Mouse (Mus musculus) kidney, embryonic 16.5 days (tissue): ENCODE data around the gene Pmf1. TPM values are rescaled to one million over a fixed set of nuclear protein-coding genes. Genes with fewer than 3 reads are reported as not detected.

ENCODE experiments used
- ATAC-seq: fragments of 200-750 bp; cut with Nextera tagmentation; 2 replicates; pipeline ENCODE4 v1.8.0; 2017; ENCODE audit warnings: moderate TSS enrichment; ENCODE audit not compliant: low FRiP score, low TSS enrichment
- H3K27ac ChIP-seq: fragments of 300-500 bp; sonication (generic); 2 replicates; pipeline ENCODE4 v1.5.1; 2014; ENCODE audit warnings: low read length
- H3K27me3 ChIP-seq: fragments of 300-500 bp; sonication (generic); 2 replicates; pipeline ENCODE4 v1.6.1; 2014; ENCODE audit warnings: low read length, control low read depth, mixed read lengths; ENCODE audit not compliant: insufficient read depth
- H3K36me3 ChIP-seq: fragments of 300-500 bp; sonication (generic); 2 replicates; pipeline ENCODE4 v1.6.1; 2014; ENCODE audit warnings: low read length, control low read depth, mixed read lengths; ENCODE audit not compliant: insufficient read depth
- H3K4me1 ChIP-seq: fragments of 300-500 bp; sonication (generic); 2 replicates; pipeline ENCODE4 v1.6.1; 2014; ENCODE audit warnings: low read length, control low read depth, mixed read lengths; ENCODE audit not compliant: insufficient read depth
- H3K4me2 ChIP-seq: fragments of 300-500 bp; sonication (generic); replicated peaks from 2 replicates; pipeline ENCODE4 v1.6.1; 2014; ENCODE audit warnings: low read depth, low read length
- H3K4me3 ChIP-seq: fragments of 300-500 bp; sonication (generic); 2 replicates; pipeline ENCODE4 v1.5.1; 2014; ENCODE audit warnings: mild to moderate bottlenecking, low read length
- H3K9ac ChIP-seq: fragments of 300-500 bp; sonication (generic); replicated peaks from 2 replicates; pipeline ENCODE4 v1.6.1; 2014; ENCODE audit warnings: low read length
- H3K9me3 ChIP-seq: fragments of 300-500 bp; sonication (generic); 2 replicates; pipeline ENCODE4 v1.6.1; 2016; ENCODE audit warnings: low read length, control low read depth
- WGBS: fragments of 180-500 bp; shearing (Covaris S2); extraction: QIAGEN DNeasy Blood & Tissue Kit; methylation state at CpG from one replicate; pipeline ENCODE4 v1.1.7; 2014; 5-methylcytosine and 5-hydroxymethylcytosine counted together
- polyA plus RNA-seq: library from polyadenylated mRNA; unstranded; fragments of >200 nt; fragmentation: Nextera tagmentation; extraction: Ambion mirVana; gene quantifications from 2 replicates; pipeline ENCODE4 v1.2.1, GENCODE M21; 2015

Gene Pmf1
- polyA plus RNA-seq, 1 experiment from 2014 or later: 144 TPM

- ATAC-seq: no peak
- WGBS: 76% methylated on average over 6 of the region's 6 CpGs
- H3K9me3 ChIP-seq: no peaks in the 10 kb centered on the region
- H3K27ac ChIP-seq: no peak overlapping the region
- H3K9ac ChIP-seq: no peak overlapping the region
- no peak overlapping the region for H3K4me3 ChIP-seq
- H3K27me3 ChIP-seq: no peaks in the 10 kb centered on the region
- H3K36me3 ChIP-seq: no peaks in the 10 kb centered on the region
- no peak overlapping the region for H3K4me2 ChIP-seq
- peaks cover 33% of the 10 kb centered on the region for H3K4me1 ChIP-seq
Measured at GRCm38 (mm10) chr3:88452716-88453115, 42.6 kb upstream of the Pmf1 start.

- Histone ChIP-seq H3K4me2 (no peak overlapping the region), H3K9me3 (no peaks in the 10 kb centered on the region), H3K27ac (no peak overlapping the region), H3K4me3 (no peak overlapping the region), H3K27me3 (no peaks in the 10 kb centered on the region), H3K36me3 (no peaks in the 10 kb centered on the region), H3K4me1 (peaks cover 33% of the 10 kb centered on the region), H3K9ac (no peak overlapping the region)
- ATAC-seq: no peak
- 66% methylated on average over 5 of the region's 5 CpGs for WGBS
Measured at GRCm38 (mm10) chr3:88452246-88452645, 42.1 kb upstream of the Pmf1 start.

DNA sequence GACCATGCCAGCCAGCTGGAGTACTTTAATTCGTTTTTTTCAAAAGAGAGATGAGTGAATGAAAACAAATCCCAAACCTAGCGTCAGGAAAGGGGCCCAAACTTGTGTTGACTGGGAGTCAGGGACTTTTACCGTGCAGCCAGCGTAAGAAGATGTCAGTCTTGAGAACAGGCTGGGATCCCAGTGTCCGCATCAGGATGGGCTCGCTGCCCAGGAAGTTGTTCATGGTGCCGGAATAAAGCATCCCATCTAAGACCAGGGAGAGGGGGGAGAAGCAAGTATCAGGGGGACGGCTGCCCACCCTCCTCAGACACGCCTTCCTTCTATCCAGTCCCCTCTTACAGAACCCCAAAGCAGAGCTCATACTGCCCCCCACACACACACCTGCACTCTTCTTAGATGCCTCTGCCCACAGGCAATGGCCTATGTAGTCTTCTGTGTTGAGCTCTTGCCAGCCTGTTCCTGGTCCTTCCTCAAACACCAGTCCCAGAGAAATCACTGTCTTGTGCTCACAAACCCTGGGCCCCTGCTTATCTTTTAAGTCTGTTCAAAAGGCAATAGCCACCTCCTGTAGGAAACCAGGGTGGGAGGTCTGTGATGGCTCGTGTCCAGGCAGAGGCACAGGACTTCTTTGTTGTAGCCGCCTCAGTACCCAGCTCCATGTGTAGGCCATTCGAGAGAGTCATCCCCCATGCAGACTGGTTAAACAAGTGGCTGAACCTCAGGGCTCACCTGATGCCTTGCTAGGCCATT, 40.4 kb upstream of the Pmf1 start:
- 76% methylated on average over 12 of the region's 12 CpGs for WGBS
- H3K9me3 ChIP-seq: no peaks in the 10 kb centered on the region
- H3K4me3 ChIP-seq: no peak overlapping the region
- ATAC-seq: no peak
- H3K4me2 ChIP-seq: no peak overlapping the region
- H3K27ac ChIP-seq: no peak overlapping the region
- H3K36me3 ChIP-seq: no peaks in the 10 kb centered on the region
- peaks cover 20% of the 10 kb centered on the region for H3K4me1 ChIP-seq
- no peaks in the 10 kb centered on the region for H3K27me3 ChIP-seq
- H3K9ac ChIP-seq: no peak overlapping the region

DNA sequence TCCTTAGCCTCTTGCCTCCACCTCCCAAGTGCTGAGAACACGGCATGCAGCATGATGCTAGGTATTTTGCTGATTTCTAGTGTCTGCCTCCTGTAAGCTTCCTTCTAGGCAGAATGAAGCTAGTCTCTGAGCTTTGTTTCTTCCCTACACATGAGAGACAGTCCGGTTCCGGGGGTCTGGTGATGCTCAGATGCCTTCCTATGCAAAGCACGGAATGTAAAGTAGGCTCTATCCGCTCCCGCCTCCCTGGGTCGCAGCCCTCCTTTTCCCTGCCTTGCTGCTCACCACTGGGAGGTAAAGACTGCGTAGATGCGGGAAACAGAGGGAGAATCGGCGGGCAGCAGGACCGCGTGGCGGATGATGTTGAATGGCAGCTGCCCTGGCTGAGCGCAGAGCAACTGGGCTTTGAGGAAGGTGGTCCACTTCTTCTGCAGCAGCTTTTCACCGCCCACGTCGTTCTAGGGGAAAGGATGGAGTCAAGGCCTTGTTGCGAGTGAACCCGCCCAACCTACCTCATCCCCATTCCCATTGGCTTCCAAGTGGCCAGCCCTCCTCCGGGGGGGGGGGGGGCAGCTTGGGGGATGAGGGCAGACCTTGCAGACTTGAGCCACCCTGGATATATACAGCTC, 39.4 kb upstream of the Pmf1 start:
- Histone ChIP-seq H3K9me3 (no peaks in the 10 kb centered on the region), H3K36me3 (no peaks in the 10 kb centered on the region), H3K4me2 (peak overlapping the region; percentile 53), H3K27ac (no peak overlapping the region), H3K27me3 (no peaks in the 10 kb centered on the region), H3K4me3 (peak overlapping the region; percentile 36), H3K4me1 (peaks cover 13% of the 10 kb centered on the region), H3K9ac (peak overlapping the region; percentile 59)
- ATAC-seq: peak; percentile 74
- WGBS: 7% methylated on average over 21 of the region's 21 CpGs

DNA sequence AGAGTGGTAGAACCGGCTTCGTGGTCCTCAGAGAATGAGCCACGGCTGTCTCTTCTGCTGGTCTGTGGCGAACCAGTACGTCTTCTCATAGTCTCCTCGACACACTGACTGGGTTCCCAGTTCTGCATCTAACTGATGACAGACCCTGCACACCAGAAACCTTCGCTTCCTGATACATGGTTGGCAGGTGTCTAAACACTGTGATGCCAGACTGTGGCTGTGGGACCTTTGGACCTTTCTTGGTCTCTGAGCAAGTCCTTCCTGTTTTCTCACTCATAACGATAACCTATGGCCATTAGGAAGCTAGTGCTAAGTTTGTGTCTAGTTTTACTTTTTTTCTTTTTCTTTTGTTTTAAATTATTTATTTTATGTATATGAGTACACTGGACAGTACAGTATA, 38.3 kb upstream of the Pmf1 start:
- ATAC-seq: no peak
- Histone ChIP-seq H3K4me2 (no peak overlapping the region), H3K27me3 (no peaks in the 10 kb centered on the region), H3K9me3 (no peaks in the 10 kb centered on the region), H3K36me3 (no peaks in the 10 kb centered on the region), H3K4me1 (peaks cover 12% of the 10 kb centered on the region), H3K4me3 (no peak overlapping the region), H3K27ac (no peak overlapping the region), H3K9ac (no peak overlapping the region)
- WGBS: 85% methylated on average over 8 of the region's 8 CpGs

GRCm38 (mm10) chr3:88447676-88448183, 37.6 kb upstream of the Pmf1 start:
- Histone ChIP-seq H3K36me3 (no peaks in the 10 kb centered on the region), H3K27me3 (no peaks in the 10 kb centered on the region), H3K4me1 (peaks cover 12% of the 10 kb centered on the region), H3K9me3 (no peaks in the 10 kb centered on the region), H3K27ac (no peak overlapping the region), H3K4me3 (no peak overlapping the region), H3K4me2 (no peak overlapping the region), H3K9ac (no peak overlapping the region)
- no peak for ATAC-seq
- WGBS: 61% methylated on average over 8 of the region's 8 CpGs

GRCm38 (mm10) chr3:88446471-88447123, 36.5 kb upstream of the Pmf1 start:
- no peaks in the 10 kb centered on the region for H3K9me3 ChIP-seq
- H3K4me2 ChIP-seq: no peak overlapping the region
- ATAC-seq: no peak
- peaks cover 12% of the 10 kb centered on the region for H3K4me1 ChIP-seq
- H3K36me3 ChIP-seq: no peaks in the 10 kb centered on the region
- 67% methylated on average over 8 of the region's 8 CpGs for WGBS
- no peak overlapping the region for H3K9ac ChIP-seq
- no peaks in the 10 kb centered on the region for H3K27me3 ChIP-seq
- H3K4me3 ChIP-seq: no peak overlapping the region
- no peak overlapping the region for H3K27ac ChIP-seq

GRCm38 (mm10) chr3:88442888-88443287, 32.8 kb upstream of the Pmf1 start:
- 77% methylated on average over 7 of the region's 7 CpGs for WGBS
- Histone ChIP-seq H3K36me3 (no peaks in the 10 kb centered on the region), H3K4me2 (no peak overlapping the region), H3K27ac (no peak overlapping the region), H3K27me3 (no peaks in the 10 kb centered on the region), H3K4me3 (no peak overlapping the region), H3K9ac (no peak overlapping the region), H3K9me3 (no peaks in the 10 kb centered on the region), H3K4me1 (peaks cover 25% of the 10 kb centered on the region)
- ATAC-seq: no peak

DNA sequence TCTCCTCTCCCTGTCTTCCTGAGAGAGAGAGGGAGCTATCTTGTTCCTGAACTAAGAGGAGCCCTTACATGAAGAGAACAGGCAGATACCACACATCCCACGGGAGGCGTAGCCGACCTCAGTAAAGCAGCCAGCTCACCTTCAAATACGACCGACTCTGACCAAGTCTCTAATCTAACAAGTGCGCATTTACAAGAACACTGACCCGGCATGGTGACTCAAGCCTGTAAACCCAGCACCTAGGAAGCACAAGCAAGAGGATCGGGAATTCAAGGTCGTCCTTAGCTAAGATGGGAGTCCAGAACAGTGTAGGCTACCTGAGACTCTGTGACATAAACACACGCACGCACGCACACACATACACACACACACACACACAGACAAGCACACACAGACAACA, 32.4 kb upstream of the Pmf1 start:
- WGBS: 78% methylated on average over 12 of the region's 12 CpGs
- Histone ChIP-seq H3K9ac (no peak overlapping the region), H3K4me2 (no peak overlapping the region), H3K9me3 (no peaks in the 10 kb centered on the region), H3K27me3 (no peaks in the 10 kb centered on the region), H3K4me3 (no peak overlapping the region), H3K4me1 (peaks cover 29% of the 10 kb centered on the region), H3K27ac (no peak overlapping the region), H3K36me3 (no peaks in the 10 kb centered on the region)
- no peak for ATAC-seq
